Mouse (Mus musculus) brain, embryonic 14.5 days (tissue): Measurements from ENCODE around the gene Scfd2. TPM values are rescaled to one million over a fixed set of nuclear protein-coding genes. Genes with fewer than 3 reads are reported as not detected.

Experiments used
- DNase-seq: peaks from one replicate; pipeline ENCODE4 v3.0.0-alpha.2; 2011; ENCODE audit warnings: low read depth
- CTCF ChIP-seq: fragments of 200-500 bp; IDR thresholded peaks from 2 replicates; pipeline ENCODE4 v1.5.1; 2012; ENCODE audit warnings: inconsistent platforms, mild to moderate bottlenecking, moderate library complexity, borderline replicate concordance; ENCODE audit not compliant: insufficient read depth, insufficient read length; ENCODE audit errors: extremely low read depth
- POLR2A ChIP-seq: fragments of 200-500 bp; IDR thresholded peaks from 2 replicates; pipeline ENCODE4 v1.6.1; 2012; ENCODE audit warnings: mild to moderate bottlenecking, inconsistent platforms, borderline replicate concordance; ENCODE audit not compliant: poor library complexity, insufficient read depth, insufficient read length, severe bottlenecking; ENCODE audit errors: extremely low read depth
- polyA plus RNA-seq: library from polyadenylated mRNA; depleted of rRNA; stranded (reverse); fragments of >200 nt; gene quantifications from 2 replicates; pipeline ENCODE4 v1.2.3, GENCODE M21; 2012; rRNA removed

The Scfd2 gene
- 13.5 and 15.4 TPM in 2 replicates for polyA plus RNA-seq

DNA sequence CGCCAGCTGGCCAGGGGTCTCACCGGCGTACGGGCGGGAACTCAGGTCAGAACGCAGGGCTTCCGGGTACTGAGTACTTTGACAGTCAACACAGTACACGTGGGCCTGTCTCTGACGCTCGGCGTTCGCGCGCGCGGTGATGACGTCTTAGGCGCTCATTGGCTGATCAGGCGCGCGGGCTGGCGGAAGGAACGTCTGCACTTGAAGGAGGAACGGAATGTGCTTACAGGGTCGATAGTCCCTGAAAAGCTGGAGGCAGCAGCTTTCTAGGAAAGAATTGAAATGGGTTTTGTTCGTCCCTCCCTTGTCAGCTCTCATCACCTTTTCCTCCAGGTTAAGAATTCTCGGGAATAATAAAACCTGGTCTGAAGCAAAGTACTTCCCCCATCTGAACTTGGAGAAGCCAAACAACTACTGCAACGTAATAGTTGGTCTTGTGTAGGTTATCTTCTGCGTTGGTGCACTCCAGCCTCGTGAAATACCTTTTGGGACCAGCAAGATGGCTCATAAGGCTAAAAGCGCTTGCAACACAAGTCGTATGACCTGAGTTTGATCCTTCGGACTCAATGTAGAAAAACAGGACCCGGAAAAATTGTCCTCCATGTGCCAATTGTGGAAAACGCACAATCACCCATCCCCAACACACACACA is at the start of gene Scfd2:
TSS of gene Scfd2 (minus strand) at position 130 of the 651 bp plus-strand sequence.
- TF ChIP-seq POLR2A (peak; percentile 16; the same call in 1 of the 2 replicates), CTCF (no peak)
- peak; percentile 99 for DNase-seq

DNA sequence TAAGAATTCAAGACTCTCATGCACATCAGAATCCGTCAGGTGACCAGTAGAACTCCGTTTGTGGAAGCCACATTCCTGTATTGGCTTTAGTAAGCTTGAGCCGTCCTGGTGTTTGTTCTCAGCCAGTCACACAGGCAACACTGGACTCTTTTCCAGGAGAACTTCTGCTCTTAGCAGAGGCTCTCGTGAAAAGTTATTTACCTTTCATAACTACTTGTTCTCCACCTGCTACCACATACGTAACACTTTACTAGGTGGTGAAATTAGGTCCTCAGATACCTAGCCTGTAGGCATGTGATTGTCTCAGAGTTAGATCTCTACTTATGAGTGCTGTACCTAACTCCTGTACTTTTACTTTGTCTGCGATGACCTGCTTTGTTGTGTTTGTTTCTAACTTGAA is 40.2 kb upstream of the Scfd2 start:
- no peak for DNase-seq
- TF ChIP-seq CTCF (no peak), POLR2A (no peak)

DNA sequence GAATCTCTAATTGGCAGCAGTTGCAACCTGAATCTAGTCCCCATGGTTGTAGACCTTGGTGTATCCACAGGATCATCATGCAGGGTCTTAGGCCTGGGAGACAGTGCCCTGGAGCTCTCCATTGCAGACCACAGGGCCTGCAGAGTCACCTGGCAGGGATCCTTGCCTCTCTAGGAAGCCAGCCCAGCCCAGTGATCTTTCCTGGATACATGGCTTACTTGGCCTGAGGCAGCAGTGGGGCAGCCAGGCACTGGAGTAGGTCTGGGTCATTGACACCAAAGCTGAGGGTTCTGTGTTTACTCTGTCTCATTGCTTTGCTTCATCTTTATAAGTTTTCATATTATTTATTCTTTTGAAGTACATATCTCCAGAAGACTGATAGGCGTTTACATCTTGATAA is 29.6 kb upstream of the Scfd2 start:
- TF ChIP-seq POLR2A = no peak
- no peak for TF ChIP-seq CTCF
- no peak for DNase-seq

DNA sequence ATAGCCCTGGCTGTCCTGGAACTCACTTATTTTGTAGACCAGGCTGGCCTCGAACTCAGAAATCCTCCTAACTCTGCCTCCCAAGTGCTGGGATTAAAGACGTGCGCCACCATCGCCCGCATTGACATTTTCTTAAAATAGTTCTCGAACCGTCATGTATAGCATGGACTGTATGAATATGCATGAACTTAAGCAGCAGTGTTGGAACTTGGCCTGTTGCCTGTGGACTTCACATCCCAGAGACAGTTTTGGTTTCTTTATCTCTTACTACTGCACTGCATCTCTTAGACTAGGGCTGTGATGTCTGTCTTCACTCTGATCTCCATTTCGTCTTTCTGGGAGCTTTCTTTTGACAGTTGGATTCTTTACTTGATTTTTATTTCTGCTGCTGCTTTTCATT is 18.0 kb upstream of the Scfd2 start:
- no peak for TF ChIP-seq CTCF
- no peak for TF ChIP-seq POLR2A
- DNase-seq = peak; percentile 37

DNA sequence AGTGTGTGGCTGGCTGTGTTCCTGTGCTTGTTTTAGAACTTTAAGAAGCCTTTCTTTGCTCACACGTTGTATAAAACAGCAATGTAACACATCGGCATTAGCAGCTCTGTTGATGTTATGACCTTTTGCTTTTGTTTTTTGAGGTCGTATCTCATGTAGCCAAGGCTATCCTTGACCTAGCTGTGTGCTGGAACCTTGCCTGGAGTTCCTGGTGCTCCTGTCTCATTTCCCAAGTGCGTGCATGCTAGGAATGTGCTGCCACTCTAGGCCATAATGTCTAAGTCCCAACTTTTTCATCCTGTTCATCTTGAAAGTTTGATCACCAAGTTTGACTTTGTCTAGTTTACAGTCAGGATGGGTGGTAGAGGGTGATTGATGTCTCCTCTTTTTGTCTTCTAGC is 14.0 kb upstream of the Scfd2 start:
- no peak for TF ChIP-seq POLR2A
- TF ChIP-seq CTCF = no peak
- DNase-seq = no peak

DNA sequence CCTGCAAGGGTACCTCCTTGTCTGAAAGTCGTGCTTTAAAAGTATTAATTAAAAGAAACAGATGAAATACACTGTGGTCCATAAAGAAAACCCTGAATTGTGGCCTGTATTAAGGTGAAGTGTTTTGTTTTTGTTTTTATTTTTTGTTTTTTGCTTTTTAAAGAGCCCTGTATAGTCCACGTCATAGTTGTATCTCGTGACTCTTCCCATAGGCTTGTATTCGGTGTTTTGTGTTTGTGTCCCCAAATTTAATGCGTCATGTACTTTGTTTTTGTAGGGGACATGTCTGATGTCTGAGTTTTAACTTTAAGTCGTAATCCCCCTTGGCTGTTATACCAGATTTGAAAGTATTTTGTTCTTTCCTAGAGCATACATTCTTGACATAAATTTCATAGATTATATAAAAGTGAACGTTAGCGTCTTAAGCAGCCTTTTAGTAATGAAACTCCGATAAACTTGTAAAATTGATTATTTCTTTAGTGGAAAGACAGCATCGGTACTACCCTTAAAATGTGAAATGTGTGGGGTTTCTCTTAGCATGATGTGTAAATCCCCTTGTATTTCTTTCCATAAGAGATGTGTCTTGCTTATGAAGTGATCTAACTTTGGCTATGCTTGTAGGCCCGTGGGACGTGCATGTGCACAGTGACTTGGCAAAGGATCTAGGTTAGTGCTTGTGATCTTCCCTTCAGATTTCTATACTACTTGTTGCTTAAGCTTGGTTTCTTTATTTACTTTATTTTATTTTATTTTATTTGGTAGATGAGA is 4.8 kb upstream of the Scfd2 start:
- no peak for DNase-seq
- no peak for TF ChIP-seq CTCF
- no peak for TF ChIP-seq POLR2A

DNA sequence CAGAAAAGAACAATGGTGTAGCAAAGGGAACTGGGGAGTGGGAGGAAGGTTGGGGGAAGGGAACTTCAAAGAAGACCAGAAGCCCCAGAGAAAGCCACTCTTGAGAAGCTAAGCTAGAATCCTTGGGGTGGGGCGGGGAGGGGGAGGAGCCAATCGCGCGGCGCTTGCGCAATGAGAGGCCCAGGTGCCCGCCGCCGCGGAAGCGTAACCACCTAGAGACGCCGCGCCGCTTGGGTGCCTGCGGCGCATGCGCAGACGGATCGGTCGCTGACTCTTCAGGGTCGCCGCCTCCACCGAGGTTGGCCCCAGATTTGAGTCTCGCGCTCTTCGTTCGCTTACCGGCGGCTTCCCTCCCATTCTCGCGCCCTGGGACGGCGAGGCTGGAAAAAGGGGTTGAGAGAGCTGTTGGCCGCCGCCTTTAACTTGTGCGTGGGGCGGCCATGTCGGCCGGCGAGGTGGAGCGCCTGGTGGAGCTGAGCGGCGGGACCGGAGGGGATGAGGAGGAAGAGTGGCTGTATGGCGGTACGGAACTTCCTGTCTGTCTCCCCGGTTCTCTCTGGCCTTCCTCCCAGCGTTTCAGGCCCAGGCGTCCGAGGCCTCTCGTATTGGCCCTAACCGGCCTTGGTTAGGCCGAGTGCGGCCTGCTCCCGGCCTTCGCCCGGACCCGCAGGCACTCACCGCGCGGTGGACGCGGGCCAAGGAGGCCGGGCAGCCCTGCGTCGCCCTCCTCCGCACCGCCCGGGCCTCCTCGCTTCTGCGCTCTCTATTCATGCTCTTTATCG is 3.9 kb upstream of the Scfd2 start, which contains the start of gene Fip1l1:
TSS of gene Fip1l1 (plus strand) at position 210 of the 782 bp plus-strand sequence.
- peak; percentile 98 for DNase-seq
- TF ChIP-seq POLR2A = peak; percentile 58; the same call in 1 of the 2 replicates
- TF ChIP-seq CTCF = no peak

DNA sequence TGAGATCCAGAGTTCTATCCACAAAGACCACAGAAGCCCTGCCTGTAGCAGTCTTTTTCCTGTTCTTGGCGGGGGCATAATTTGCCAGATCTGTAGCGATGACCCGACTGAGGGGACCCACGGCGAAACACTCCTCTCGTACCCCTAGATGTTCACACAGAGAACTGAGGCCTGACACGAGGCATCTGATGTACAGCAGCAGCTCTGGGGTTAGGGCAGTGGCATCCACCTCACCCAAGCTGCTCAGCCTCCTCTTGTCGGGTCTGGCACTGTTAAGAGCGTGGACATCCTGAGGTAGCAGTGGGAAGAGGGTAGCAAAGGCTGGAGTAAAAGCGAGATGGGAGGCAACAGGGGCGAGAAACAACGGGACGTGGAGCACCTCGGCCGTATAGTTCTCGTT is 774 bp downstream of the Scfd2 start:
- no peak for TF ChIP-seq CTCF
- no peak for TF ChIP-seq POLR2A
- no peak for DNase-seq

DNA sequence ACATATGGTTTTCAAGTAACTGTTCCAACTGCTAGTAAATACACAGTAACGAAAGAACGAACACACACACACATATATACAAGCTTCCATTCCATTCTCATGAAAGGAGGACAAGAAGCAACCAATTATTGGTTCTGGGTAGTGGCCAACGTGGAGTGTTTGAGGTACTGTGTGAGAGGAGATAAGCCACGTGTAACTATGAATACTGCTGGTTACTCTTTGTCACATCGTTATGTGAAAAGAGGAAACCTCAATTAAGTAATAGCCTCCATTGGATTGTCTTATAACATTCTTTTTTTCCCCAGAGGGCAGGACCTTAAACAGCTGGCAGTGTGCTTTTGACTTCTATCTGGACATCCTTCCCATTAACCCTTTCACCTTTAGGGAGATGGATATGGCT is 4.5 kb downstream of the Scfd2 start:
- DNase-seq = no peak
- TF ChIP-seq CTCF (no peak), POLR2A (no peak)

DNA sequence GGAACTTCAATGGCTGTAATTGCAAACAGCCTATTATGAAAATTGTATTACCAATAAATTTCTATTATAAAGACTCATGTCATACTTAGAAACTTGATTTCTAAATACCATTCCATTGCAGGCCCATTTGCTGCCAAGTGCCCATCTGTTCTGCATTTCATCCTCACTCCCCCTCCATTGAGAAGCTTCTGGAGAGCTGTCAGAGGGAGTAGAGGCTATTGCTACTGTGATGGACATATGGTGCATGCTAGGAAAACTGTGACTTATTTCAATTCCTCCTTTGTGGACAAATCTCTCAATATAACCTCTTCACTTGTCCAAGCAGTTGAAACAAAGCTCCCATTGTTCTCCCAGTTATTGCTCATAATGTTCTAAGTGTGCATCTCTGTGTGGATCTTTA is 19.9 kb downstream of the Scfd2 start:
- DNase-seq = peak; percentile 64
- TF ChIP-seq POLR2A (no peak), CTCF (no peak)

DNA sequence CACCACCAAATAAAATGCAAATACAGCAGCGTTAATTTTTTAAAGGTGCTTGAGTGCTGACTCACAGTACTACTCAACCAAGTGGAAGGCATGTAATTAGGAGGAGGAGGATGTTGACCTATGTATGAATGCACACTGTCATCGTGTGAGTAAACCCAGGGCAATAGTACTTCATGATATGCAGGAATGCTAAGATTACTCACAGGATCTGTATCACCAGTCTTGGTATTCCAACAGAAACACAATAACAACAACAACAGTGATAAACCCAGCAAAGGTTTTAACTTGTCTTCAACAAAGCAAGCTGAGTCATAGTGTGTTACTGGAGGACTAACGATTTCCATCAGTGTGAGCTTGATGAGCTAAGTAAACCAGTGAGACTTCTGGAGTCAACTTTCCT is 38.9 kb downstream of the Scfd2 start:
- TF ChIP-seq CTCF (no peak), POLR2A (no peak)
- no peak for DNase-seq
